Mouse (Mus musculus): ENCODE results near the gene Timp4. TPM values are rescaled to one million over a fixed set of nuclear protein-coding genes. Genes with fewer than 3 reads are reported as not detected.
A peak's percentile ranks its signal among the peaks of the same experiment; 100 is the strongest.

Timp4 gene
- polyA plus RNA-seq (2014; fragmentation: Nextera tagmentation; extraction: Ambion mirVana), result 19.6 and 24.9 TPM in 2 replicates

DNA sequence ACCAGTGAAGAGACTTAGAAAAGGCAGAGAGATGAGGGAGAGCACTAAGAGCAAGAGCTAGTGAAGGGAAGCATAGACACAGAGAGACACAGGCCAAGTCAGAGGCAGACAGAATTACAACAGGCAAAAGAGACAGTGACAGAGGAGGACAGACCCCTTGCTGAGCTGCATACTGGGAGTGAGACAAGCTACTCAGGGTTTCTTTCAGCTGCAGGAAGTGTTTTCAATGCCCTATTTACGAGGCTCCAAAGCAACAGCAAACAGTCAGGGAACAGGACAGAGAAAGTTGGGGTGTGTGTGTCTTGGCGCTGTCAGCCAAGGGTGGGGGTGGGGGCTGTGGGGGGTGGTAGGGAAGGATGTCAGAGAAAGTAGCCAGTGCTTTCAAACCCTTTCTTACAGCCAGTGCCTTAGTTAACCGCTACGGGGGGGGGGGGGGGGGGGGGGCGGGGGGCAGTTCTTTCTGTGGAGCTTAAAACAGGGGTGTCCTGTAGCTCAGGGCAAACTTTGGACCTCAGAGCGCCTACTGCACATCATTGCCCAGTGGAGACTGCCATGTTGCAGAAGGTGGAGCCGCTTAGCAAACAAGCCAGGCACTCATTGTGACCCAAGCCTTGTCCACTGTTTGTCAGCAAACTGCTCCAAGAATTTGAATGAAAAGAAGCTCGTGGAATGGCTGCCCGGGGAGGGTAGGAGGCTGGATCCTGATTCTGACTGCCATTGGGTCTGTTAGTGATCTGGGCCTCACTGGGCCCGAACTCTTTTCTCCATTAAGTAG lies at the start of gene Timp4:
Gene Timp4, minus strand, starts transcription at position 107 of the 775 bp plus-strand sequence.
- no peaks in the 10 kb centered on the region for H3K4me1 ChIP-seq (replicated peaks; ENCODE audit: control insufficient read depth, insufficient read depth, low read length)
- 15% methylated on average over 7 of the region's 10 CpGs for WGBS
- H3K9ac ChIP-seq, result no peak within 1 kb of the TSS
- peak; percentile 68; the same call in 1 of the 2 replicates for ATAC-seq (ENCODE audit: low FRiP score)
- no peaks in the 10 kb centered on the region for H3K36me3 ChIP-seq (replicated peaks; ENCODE audit: control insufficient read depth, insufficient read depth)
- peak; percentile 30 for DNase-seq (ENCODE audit: low spot score)
- H3K4me3 ChIP-seq (replicated peaks; ENCODE audit: low read length), result peak within 1 kb of the TSS; percentile 6; the same call in 1 of the 2 replicates
- H3K4me2 ChIP-seq (replicated peaks), result peak within 1 kb of the TSS; percentile 32
- no peaks in the 10 kb centered on the region for H3K27me3 ChIP-seq (ENCODE audit: control insufficient read depth, insufficient read depth, low read length)
- peak within 1 kb of the TSS; percentile 35 for H3K27ac ChIP-seq
- H3K9me3 ChIP-seq (ENCODE audit: control insufficient read depth, low read length), result no peaks in the 10 kb centered on the region

GRCm38 (mm10) chr6:115293877-115294276 lies 41.9 kb upstream of the Timp4 start:
- no peaks in the 10 kb centered on the region for H3K36me3 ChIP-seq (replicated peaks; ENCODE audit: control insufficient read depth, insufficient read depth)
- H3K4me1 ChIP-seq (replicated peaks; ENCODE audit: control insufficient read depth, insufficient read depth, low read length), result no peaks in the 10 kb centered on the region
- H3K27ac ChIP-seq, result no peak overlapping the region
- no peak overlapping the region for H3K4me2 ChIP-seq (replicated peaks)
- WGBS, result 75% methylated on average over 2 of the region's 2 CpGs
- no peak overlapping the region for H3K4me3 ChIP-seq (replicated peaks; ENCODE audit: low read length)
- H3K9me3 ChIP-seq (ENCODE audit: control insufficient read depth, low read length), result no peaks in the 10 kb centered on the region
- H3K27me3 ChIP-seq (ENCODE audit: control insufficient read depth, insufficient read depth, low read length), result no peaks in the 10 kb centered on the region
- no peak overlapping the region for H3K9ac ChIP-seq
- no peak for DNase-seq (ENCODE audit: low spot score)
- no peak for ATAC-seq (ENCODE audit: low FRiP score)

GRCm38 (mm10) chr6:115292621-115293020 lies 40.6 kb upstream of the Timp4 start:
- ATAC-seq (ENCODE audit: low FRiP score), result no peak
- Histone ChIP-seq H3K27me3 (ENCODE audit: control insufficient read depth, insufficient read depth, low read length) (no peaks in the 10 kb centered on the region), H3K4me1 (replicated peaks; ENCODE audit: control insufficient read depth, insufficient read depth, low read length) (no peaks in the 10 kb centered on the region), H3K4me3 (replicated peaks; ENCODE audit: low read length) (no peak overlapping the region), H3K9me3 (ENCODE audit: control insufficient read depth, low read length) (no peaks in the 10 kb centered on the region), H3K4me2 (replicated peaks) (no peak overlapping the region), H3K36me3 (replicated peaks; ENCODE audit: control insufficient read depth, insufficient read depth) (no peaks in the 10 kb centered on the region), H3K9ac (no peak overlapping the region), H3K27ac (no peak overlapping the region)
- 86% methylated on average over 6 of the region's 6 CpGs for WGBS
- DNase-seq (ENCODE audit: low spot score), result no peak

DNA sequence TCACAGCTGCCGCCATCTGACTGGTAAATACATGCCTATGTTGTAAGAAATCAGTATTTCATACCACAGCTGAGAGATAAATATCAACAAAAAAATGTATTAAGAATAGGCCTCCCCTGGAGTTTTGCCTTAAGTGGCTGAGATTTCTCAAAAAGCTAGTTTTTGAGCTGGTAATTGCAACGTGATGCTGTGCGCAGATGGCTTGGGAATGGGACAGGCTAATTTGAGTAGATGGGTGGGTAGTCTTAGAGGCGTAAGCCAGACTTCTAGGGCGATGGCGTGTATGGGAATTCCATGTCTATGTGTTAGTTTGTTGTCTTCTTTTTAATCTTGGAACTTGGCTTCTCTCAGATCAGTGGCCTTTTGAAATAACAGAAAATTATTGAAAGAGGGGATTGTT lies 39.8 kb upstream of the Timp4 start:
- DNase-seq (ENCODE audit: low spot score) (no peak), ATAC-seq (ENCODE audit: low FRiP score) (no peak)
- no peaks in the 10 kb centered on the region for H3K4me1 ChIP-seq (replicated peaks; ENCODE audit: control insufficient read depth, insufficient read depth, low read length)
- H3K9me3 ChIP-seq (ENCODE audit: control insufficient read depth, low read length), result no peaks in the 10 kb centered on the region
- H3K27me3 ChIP-seq (ENCODE audit: control insufficient read depth, insufficient read depth, low read length), result no peaks in the 10 kb centered on the region
- H3K9ac ChIP-seq, result no peak overlapping the region
- no peak overlapping the region for H3K27ac ChIP-seq
- no peak overlapping the region for H3K4me2 ChIP-seq (replicated peaks)
- no peak overlapping the region for H3K4me3 ChIP-seq (replicated peaks; ENCODE audit: low read length)
- 88% methylated on average over 6 of the region's 6 CpGs for WGBS
- no peaks in the 10 kb centered on the region for H3K36me3 ChIP-seq (replicated peaks; ENCODE audit: control insufficient read depth, insufficient read depth)

DNA sequence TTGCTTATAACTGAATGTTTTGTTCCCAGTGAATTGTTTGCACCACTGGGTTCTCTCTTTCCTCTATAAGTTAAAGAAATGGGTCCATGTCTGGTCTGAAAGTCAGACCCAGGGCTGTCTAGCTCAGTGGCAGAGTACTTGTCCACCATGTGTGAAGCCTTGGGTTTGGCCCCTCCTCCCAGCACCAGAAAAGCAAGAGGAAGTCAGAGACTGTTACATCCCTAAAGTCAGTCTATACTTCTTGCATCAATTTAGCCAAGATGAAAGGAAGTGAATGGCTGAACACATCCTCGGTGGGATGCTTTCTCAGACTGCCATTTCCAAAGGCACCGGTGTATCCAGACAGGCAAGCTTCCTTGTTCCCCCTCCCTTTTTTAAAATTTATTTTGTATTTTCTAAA lies 39.1 kb upstream of the Timp4 start:
- H3K4me1 ChIP-seq (replicated peaks; ENCODE audit: control insufficient read depth, insufficient read depth, low read length), result no peaks in the 10 kb centered on the region
- no peak for ATAC-seq (ENCODE audit: low FRiP score)

GRCm38 (mm10) chr6:115290561-115290960 lies 38.6 kb upstream of the Timp4 start:
- H3K4me2 ChIP-seq (replicated peaks), result no peak overlapping the region
- no peak overlapping the region for H3K27ac ChIP-seq
- H3K9ac ChIP-seq, result no peak overlapping the region
- H3K4me3 ChIP-seq (replicated peaks; ENCODE audit: low read length), result no peak overlapping the region
- no peaks in the 10 kb centered on the region for H3K27me3 ChIP-seq (ENCODE audit: control insufficient read depth, insufficient read depth, low read length)
- H3K9me3 ChIP-seq (ENCODE audit: control insufficient read depth, low read length), result no peaks in the 10 kb centered on the region
- no peaks in the 10 kb centered on the region for H3K4me1 ChIP-seq (replicated peaks; ENCODE audit: control insufficient read depth, insufficient read depth, low read length)
- H3K36me3 ChIP-seq (replicated peaks; ENCODE audit: control insufficient read depth, insufficient read depth), result no peaks in the 10 kb centered on the region
- DNase-seq (ENCODE audit: low spot score) (no peak), ATAC-seq (ENCODE audit: low FRiP score) (no peak)
- 53% methylated on average over 5 of the region's 5 CpGs for WGBS

More for the DNA sequence above, 39.1 kb upstream of the Timp4 start:
- Histone ChIP-seq H3K4me3 (replicated peaks; ENCODE audit: low read length) (no peak overlapping the region), H3K27me3 (ENCODE audit: control insufficient read depth, insufficient read depth, low read length) (no peaks in the 10 kb centered on the region), H3K9me3 (ENCODE audit: control insufficient read depth, low read length) (no peaks in the 10 kb centered on the region), H3K36me3 (replicated peaks; ENCODE audit: control insufficient read depth, insufficient read depth) (no peaks in the 10 kb centered on the region), H3K4me2 (replicated peaks) (no peak overlapping the region), H3K9ac (no peak overlapping the region), H3K27ac (no peak overlapping the region)
- 85% methylated on average over 2 of the region's 2 CpGs for whole genome bisulfite sequencing
- DNase-seq (ENCODE audit: low spot score), result no peak

DNA sequence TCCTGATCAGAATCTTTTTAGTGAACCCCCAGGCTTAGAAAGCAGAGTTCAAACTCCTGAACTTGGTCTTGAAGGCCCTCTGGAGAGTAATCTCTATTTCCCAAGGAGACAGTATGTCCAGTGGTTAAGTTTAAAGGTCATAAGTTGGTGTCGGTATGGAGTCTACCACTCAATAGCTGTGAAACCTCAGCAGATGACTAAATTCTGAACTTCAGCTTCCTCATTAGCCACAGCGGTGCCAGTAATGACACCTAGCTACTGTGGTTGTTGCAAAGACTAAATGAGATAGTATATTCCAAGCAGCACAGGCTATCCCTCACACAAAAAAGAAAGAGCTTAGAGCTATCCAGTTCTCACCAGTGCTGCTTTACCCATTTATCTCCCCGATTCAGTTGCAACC lies 36.2 kb upstream of the Timp4 start:
- no peak for ATAC-seq (ENCODE audit: low FRiP score)
- Histone ChIP-seq H3K4me1 (replicated peaks; ENCODE audit: control insufficient read depth, insufficient read depth, low read length) (no peaks in the 10 kb centered on the region), H3K9ac (no peak overlapping the region), H3K27me3 (ENCODE audit: control insufficient read depth, insufficient read depth, low read length) (no peaks in the 10 kb centered on the region), H3K36me3 (replicated peaks; ENCODE audit: control insufficient read depth, insufficient read depth) (no peaks in the 10 kb centered on the region; the same call in 1 of the 2 replicates), H3K27ac (no peak overlapping the region), H3K4me3 (replicated peaks; ENCODE audit: low read length) (no peak overlapping the region), H3K4me2 (replicated peaks) (no peak overlapping the region), H3K9me3 (ENCODE audit: control insufficient read depth, low read length) (no peaks in the 10 kb centered on the region)
- WGBS, result 95% methylated on average over 3 of the region's 3 CpGs
- no peak for DNase-seq (ENCODE audit: low spot score)

DNA sequence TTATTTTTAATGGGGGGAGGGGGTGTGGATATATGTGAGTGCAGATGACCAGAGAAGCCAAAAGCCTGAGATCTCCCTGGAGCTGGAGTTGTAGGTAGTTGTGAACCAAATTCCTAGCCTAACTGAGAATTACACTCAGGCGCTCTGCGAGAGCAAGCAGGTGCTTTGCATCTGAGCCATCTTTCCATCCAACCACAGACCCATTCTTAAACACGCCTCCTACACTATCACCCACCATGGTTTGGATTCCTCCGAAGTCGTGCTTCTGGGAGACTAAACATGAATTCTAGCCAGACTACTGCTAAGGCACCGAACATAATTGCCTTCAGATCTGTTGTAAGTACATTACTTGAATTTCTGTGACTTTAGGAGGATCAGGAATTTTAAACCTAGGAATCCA lies 34.4 kb upstream of the Timp4 start:
- WGBS, result 90% methylated on average over 6 of the region's 6 CpGs
- no peak for DNase-seq (ENCODE audit: low spot score)
- H3K4me3 ChIP-seq (replicated peaks; ENCODE audit: low read length), result no peak overlapping the region
- H3K4me1 ChIP-seq (replicated peaks; ENCODE audit: control insufficient read depth, insufficient read depth, low read length), result no peaks in the 10 kb centered on the region
- no peak for ATAC-seq (ENCODE audit: low FRiP score)
- no peaks in the 10 kb centered on the region for H3K9me3 ChIP-seq (ENCODE audit: control insufficient read depth, low read length)
- H3K27me3 ChIP-seq (ENCODE audit: control insufficient read depth, insufficient read depth, low read length), result no peaks in the 10 kb centered on the region
- no peak overlapping the region for H3K9ac ChIP-seq
- H3K4me2 ChIP-seq (replicated peaks), result no peak overlapping the region
- peaks cover 4% of the 10 kb centered on the region; the same call in 1 of the 2 replicates for H3K36me3 ChIP-seq (replicated peaks; ENCODE audit: control insufficient read depth, insufficient read depth)
- H3K27ac ChIP-seq, result no peak overlapping the region

- WGBS, result 94% methylated on average over 2 of the region's 2 CpGs
- Histone ChIP-seq H3K4me3 (replicated peaks; ENCODE audit: low read length) (no peak overlapping the region), H3K27me3 (ENCODE audit: control insufficient read depth, insufficient read depth, low read length) (no peaks in the 10 kb centered on the region), H3K4me2 (replicated peaks) (no peak overlapping the region), H3K27ac (no peak overlapping the region), H3K4me1 (replicated peaks; ENCODE audit: control insufficient read depth, insufficient read depth, low read length) (no peaks in the 10 kb centered on the region), H3K9me3 (ENCODE audit: control insufficient read depth, low read length) (no peaks in the 10 kb centered on the region), H3K9ac (no peak overlapping the region), H3K36me3 (replicated peaks; ENCODE audit: control insufficient read depth, insufficient read depth) (peaks cover 4% of the 10 kb centered on the region; the same call in 1 of the 2 replicates)
- ATAC-seq (ENCODE audit: low FRiP score) (no peak), DNase-seq (ENCODE audit: low spot score) (no peak)
These were observed 32.1 kb upstream of the Timp4 start for GRCm38 (mm10) chr6:115284153-115284552.

All from hindbrain, embryonic 14.5 days (tissue).